Mouse (Mus musculus) G1E (cell line): Measurements from ENCODE around the gene Ugt1a5. TPM values are rescaled to one million over a fixed set of nuclear protein-coding genes. Genes with fewer than 3 reads are reported as not detected.

ENCODE experiments used
- ATAC-seq: 2 replicates; pipeline ENCODE4 v1.8.0; 2016; ENCODE audit warnings: mild to moderate bottlenecking; ENCODE audit not compliant: insufficient number of reproducible peaks, poor library complexity, low FRiP score, severe bottlenecking; ENCODE audit errors: extremely low read depth
- DNase-seq: peaks from one replicate; pipeline ENCODE4 v3.0.0; 2012; ENCODE audit warnings: low spot score
- H3K27me3 ChIP-seq: 2 replicates; pipeline ENCODE4 v1.6.1; 2012; ENCODE audit warnings: mild to moderate bottlenecking, low read length, inconsistent platforms; ENCODE audit not compliant: insufficient read depth
- H3K36me3 ChIP-seq: replicated peaks from 2 replicates; pipeline ENCODE3; 2012; ENCODE audit warnings: mild to moderate bottlenecking, inconsistent platforms
- H3K4me1 ChIP-seq: 2 replicates; pipeline ENCODE4 v1.6.1; 2012; ENCODE audit warnings: low read depth, low read length, inconsistent platforms, mixed read lengths; ENCODE audit not compliant: insufficient read depth
- H3K4me3 ChIP-seq: 2 replicates; pipeline ENCODE4 v1.5.1; 2012; ENCODE audit warnings: low read depth, mild to moderate bottlenecking, inconsistent platforms, low read length, moderate library complexity, mixed read lengths
- H3K9me3 ChIP-seq: replicated peaks from 2 replicates; pipeline ENCODE4 v1.6.1; 2012; ENCODE audit warnings: inconsistent platforms
- CTCF ChIP-seq: IDR thresholded peaks from 2 replicates; pipeline ENCODE4 v1.5.1; 2012; ENCODE audit warnings: low read depth, low read length, inconsistent platforms, mixed read lengths
- GATA1 ChIP-seq: IDR thresholded peaks from 2 replicates; pipeline ENCODE4 v1.6.1; 2012; ENCODE audit warnings: borderline replicate concordance, low read length, inconsistent platforms, mixed read lengths
- GATA2 ChIP-seq: IDR thresholded peaks from 2 replicates; pipeline ENCODE4 v1.6.1; 2012; ENCODE audit warnings: low read depth, low read length, inconsistent platforms, borderline replicate concordance
- POLR2AphosphoS5 ChIP-seq: IDR thresholded peaks from 2 replicates; pipeline ENCODE4 v1.6.1; 2012; ENCODE audit warnings: low read depth, low read length, inconsistent platforms; ENCODE audit not compliant: insufficient replicate concordance
- TAL1 ChIP-seq: conservative IDR thresholded peaks from 2 replicates; pipeline ENCODE4 v1.6.1; 2012; ENCODE audit warnings: low read depth, low read length, inconsistent platforms, mixed read lengths
- polyA plus RNA-seq: library from polyadenylated mRNA; stranded (reverse); fragments of >175 nt; gene quantifications from 2 replicates; pipeline ENCODE4 v1.2.3, GENCODE M21; 2012
- total RNA-seq, 2 experiments: library from RNA; stranded (forward) in 1 of 2; stranded (reverse) in 1 of 2; fragments of 200-1000 nt in 1 of 2; fragments of >200 nt in 1 of 2; fragmentation: Nextera tagmentation in 1 of 2; gene quantifications; 2 replicates each; pipeline ENCODE4 v1.2.3; 2014 to 2017

Ugt1a5 gene
- total and polyA plus RNA-seq, 3 experiments = 0.05 TPM; not detected in 2

GRCm38 (mm10) chr1:88259643-88260024 is 93.8 kb downstream of the Ugt1a5 start:
- Histone ChIP-seq H3K4me1 (peaks cover 20% of the 10 kb centered on the region), H3K36me3 (peaks cover 56% of the 10 kb centered on the region), H3K9me3 (no peaks in the 10 kb centered on the region), H3K27me3 (peaks cover 19% of the 10 kb centered on the region), H3K4me3 (no peak overlapping the region)
- ATAC-seq (no peak), DNase-seq (no peak)
- no peak for TF ChIP-seq CTCF
- no peak for TF ChIP-seq POLR2AphosphoS5
- no peak for TF ChIP-seq GATA2
- no peak for TF ChIP-seq TAL1
- TF ChIP-seq GATA1 = no peak

GRCm38 (mm10) chr1:88260114-88260513 is 94.3 kb downstream of the Ugt1a5 start:
- peaks cover 14% of the 10 kb centered on the region for H3K27me3 ChIP-seq
- peak; percentile 82 for TF ChIP-seq POLR2AphosphoS5
- no peak for TF ChIP-seq CTCF
- peaks cover 20% of the 10 kb centered on the region for H3K4me1 ChIP-seq
- no peak overlapping the region for H3K4me3 ChIP-seq
- H3K9me3 ChIP-seq = no peaks in the 10 kb centered on the region
- H3K36me3 ChIP-seq = peaks cover 61% of the 10 kb centered on the region
- DNase-seq = no peak
- ATAC-seq = no peak

GRCm38 (mm10) chr1:88260604-88261377 is 95.0 kb downstream of the Ugt1a5 start:
- H3K9me3 ChIP-seq = no peaks in the 10 kb centered on the region
- H3K36me3 ChIP-seq = peaks cover 68% of the 10 kb centered on the region
- no peak overlapping the region for H3K4me3 ChIP-seq
- H3K4me1 ChIP-seq = peaks cover 20% of the 10 kb centered on the region
- ATAC-seq (no peak), DNase-seq (no peak)
- TF ChIP-seq GATA2 (no peak), GATA1 (no peak), CTCF (no peak; the same call in 1 of the 2 replicates), POLR2AphosphoS5 (no peak; the same call in 1 of the 2 replicates), TAL1 (no peak)
- peaks cover 8% of the 10 kb centered on the region for H3K27me3 ChIP-seq

- Histone ChIP-seq H3K4me3 (no peak overlapping the region), H3K9me3 (no peaks in the 10 kb centered on the region), H3K4me1 (peaks cover 20% of the 10 kb centered on the region), H3K27me3 (no peaks in the 10 kb centered on the region; the same call in 1 of the 2 replicates), H3K36me3 (peaks cover 77% of the 10 kb centered on the region)
- ATAC-seq (no peak), DNase-seq (no peak)
- TF ChIP-seq GATA2 (no peak), GATA1 (no peak), CTCF (no peak), TAL1 (no peak), POLR2AphosphoS5 (no peak)
Observed at GRCm38 (mm10) chr1:88261706-88262105, 95.9 kb downstream of the Ugt1a5 start.

- ATAC-seq (peak; percentile 9; the same call in 1 of the 2 replicates), DNase-seq (peak; percentile 70)
- Histone ChIP-seq H3K27me3 (no peaks in the 10 kb centered on the region; the same call in 1 of the 2 replicates), H3K9me3 (no peaks in the 10 kb centered on the region), H3K4me1 (peaks cover 20% of the 10 kb centered on the region), H3K4me3 (no peak overlapping the region), H3K36me3 (peaks cover 82% of the 10 kb centered on the region)
- TF ChIP-seq GATA1 (no peak), GATA2 (no peak), POLR2AphosphoS5 (no peak), CTCF (no peak), TAL1 (no peak)
Observed at GRCm38 (mm10) chr1:88262255-88262654, 96.4 kb downstream of the Ugt1a5 start.

GRCm38 (mm10) chr1:88262961-88263360 is 97.1 kb downstream of the Ugt1a5 start:
- ATAC-seq (no peak), DNase-seq (no peak)
- Histone ChIP-seq H3K9me3 (no peaks in the 10 kb centered on the region), H3K27me3 (no peaks in the 10 kb centered on the region), H3K36me3 (peaks cover 90% of the 10 kb centered on the region), H3K4me1 (peaks cover 20% of the 10 kb centered on the region), H3K4me3 (no peak overlapping the region)
- no peak for TF ChIP-seq CTCF
- no peak for TF ChIP-seq GATA1
- TF ChIP-seq GATA2 = no peak
- TF ChIP-seq TAL1 = no peak
- no peak for TF ChIP-seq POLR2AphosphoS5
